Mouse (Mus musculus) WW6 (cell line): ENCODE measurements around the gene Rabep2.
"Not testable (repeated sequence)": the region's sequence is repeated elsewhere in the genome, so short reads cannot be mapped to it uniquely, and the experiment has no call there.

Source experiments
- DNase-seq: peaks from one replicate; pipeline ENCODE4 v3.0.0-alpha.2; 2013; ENCODE audit warnings: low read depth, low spot score

Gene Rabep2

GRCm38 (mm10) chr7:126464121-126464520 lies 35.6 kb downstream of the Rabep2 start:
- no peak for DNase-seq

- no peak for DNase-seq
Measured at GRCm38 (mm10) chr7:126464836-126465235, 36.3 kb downstream of the Rabep2 start.

- DNase-seq = no peak
Measured at GRCm38 (mm10) chr7:126465246-126466030, 36.9 kb downstream of the Rabep2 start.

GRCm38 (mm10) chr7:126466116-126466515 lies 37.6 kb downstream of the Rabep2 start:
- DNase-seq = no peak

DNA sequence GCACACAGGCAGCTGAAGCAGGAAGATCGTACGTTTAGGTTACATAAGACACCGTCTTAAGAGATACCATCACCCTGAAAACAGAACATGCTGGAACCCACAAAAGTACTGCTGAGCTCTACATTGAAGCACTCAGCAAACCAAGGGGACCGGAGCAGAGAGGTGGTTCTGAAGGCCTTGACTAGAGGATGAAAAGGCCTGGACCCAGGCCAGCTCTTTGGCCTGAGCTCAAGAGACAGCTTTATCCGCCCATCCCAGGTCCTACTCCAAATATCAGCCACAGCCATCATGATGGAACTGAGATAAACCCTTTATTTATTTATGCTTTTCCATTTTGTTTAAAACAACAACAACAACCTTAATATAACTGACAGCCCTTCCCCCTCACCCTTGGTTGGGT lies 38.1 kb downstream of the Rabep2 start:
- no peak for DNase-seq

DNA sequence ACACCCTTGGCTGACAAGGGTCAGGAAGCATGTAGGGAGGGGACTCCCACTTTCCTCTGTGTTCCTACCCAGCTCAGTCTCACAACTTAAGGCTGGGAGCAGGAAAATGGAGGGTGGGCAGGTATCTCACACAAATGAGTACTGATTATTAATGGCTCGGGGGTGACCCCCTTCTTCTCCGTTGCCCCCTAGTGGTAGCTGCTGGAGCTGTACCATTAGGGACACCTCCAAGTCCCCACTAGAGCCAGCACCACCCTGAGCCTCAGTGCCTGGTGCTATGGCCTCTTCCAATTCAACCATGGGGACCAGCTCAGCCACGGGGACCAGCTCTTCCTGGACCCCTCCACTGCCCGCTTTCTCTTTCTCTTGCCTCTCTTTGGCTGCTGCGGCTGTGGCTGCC lies 38.7 kb downstream of the Rabep2 start:
- no peak for DNase-seq

DNA sequence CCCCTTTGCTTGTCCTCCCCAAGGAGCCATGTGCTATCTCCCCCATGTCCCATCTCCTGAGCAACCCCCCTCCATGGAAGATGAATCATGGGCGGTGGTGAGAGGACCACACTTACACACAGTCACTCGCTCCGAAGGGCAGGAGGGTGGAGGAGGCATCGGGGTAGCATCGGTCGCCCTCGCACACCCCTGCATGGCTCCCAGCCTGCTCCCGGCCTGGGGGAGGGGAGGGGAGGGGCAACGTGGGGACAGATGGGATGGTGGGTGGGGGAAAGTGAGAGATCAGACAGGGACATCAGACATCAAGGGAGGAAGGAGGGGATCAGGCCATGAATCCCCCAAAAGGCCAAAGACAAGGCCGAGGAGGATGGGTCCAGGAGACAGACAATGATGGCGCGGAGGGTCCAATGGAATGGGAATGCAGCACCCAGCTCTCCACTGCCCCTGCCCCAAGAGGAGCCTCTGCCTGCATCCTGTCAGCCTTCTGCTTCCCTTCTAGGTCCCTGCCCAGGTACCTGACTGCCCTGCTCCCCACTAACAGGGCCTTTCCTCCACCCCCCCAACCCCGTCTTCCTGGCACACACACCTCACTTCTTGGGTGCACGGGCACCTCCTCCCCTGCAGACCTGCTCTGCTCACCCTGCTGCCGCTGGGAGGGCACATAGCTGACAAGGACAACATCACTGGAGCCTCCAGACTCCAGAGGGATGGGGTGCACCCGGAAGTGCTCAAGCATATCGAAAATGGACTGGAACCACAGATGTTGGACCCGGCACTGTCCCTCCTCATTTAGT lies 39.5 kb downstream of the Rabep2 start:
- no peak for DNase-seq

DNA sequence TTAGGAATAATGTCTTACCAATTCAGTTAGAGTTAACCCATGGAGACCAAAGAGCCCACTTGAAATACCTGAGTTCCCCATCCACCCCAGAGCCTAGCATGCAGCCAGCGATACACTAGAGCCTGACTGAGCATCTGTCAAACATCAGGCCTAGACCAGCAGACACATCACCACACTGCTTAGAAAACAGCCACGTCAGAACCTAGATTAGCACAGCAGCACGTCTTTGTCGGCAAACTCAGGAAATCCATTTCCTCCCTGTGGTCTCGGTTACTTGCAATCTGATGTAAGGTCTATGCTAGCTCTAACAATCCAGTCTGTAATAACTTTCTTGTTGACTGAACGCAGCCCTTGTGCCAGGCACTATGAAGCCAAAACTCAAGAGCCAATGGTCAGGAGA lies 41.5 kb downstream of the Rabep2 start:
- no peak for DNase-seq

DNA sequence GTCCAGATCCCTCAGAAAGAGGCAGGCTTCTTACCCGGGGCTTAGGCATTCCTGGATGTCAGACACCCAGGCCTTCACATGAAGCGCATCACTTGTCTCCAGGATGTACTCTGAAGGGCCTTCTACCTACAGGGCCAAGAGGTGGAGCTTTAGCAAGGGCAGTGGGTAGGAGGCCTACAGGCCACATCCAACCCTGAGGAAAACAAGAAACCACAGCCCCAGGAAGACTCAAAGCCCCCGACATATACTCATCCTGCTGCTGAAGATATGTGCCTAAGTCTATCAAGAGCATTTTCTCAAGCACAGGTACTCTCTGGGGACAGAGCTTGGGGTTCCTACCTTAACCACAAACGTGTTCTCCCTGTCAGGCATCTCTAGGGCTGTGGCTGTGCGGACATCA lies 42.8 kb downstream of the Rabep2 start:
- DNase-seq = no peak

DNA sequence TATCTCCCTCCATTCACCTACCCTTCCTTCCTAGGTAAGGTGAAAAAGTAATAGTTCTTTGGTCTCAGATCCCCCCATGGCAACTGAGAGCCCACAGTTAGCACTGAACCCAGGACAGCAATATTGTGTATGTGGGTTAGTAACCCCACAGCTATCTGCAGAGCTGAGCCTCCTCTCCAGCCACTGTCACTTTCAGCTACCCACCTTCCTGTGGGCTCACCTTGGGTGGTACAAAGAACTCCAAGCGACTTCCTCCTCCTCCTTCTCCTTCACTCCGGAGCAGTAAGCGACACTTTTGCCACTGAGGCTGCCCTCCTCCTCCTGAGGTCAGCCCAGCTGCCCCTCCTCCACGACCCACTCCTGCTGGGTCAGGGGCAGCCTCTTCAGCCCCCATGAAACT lies 43.3 kb downstream of the Rabep2 start:
- no peak for DNase-seq

DNA sequence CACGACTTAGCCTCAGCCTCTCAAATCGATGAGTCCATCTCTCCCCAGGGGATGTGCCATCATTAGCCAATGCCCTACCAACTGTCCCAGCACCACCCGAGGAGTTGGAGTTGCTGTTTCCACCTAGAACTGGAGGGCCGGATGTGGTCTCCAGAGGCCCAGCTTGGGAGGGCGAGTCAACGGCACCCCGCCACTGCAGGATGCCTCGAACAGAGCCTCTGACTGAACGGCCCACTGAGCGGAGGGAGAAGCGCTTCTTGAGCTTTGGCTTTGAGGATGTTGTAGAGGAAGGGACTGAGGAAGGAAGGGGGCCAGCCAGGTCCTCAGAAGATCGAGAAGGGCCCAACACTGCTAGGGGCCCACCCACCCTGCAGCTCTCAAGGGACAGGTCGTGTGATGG lies 43.7 kb downstream of the Rabep2 start:
- DNase-seq = no peak

- DNase-seq = no peak
Measured at GRCm38 (mm10) chr7:126472713-126473112, 44.2 kb downstream of the Rabep2 start.

DNA sequence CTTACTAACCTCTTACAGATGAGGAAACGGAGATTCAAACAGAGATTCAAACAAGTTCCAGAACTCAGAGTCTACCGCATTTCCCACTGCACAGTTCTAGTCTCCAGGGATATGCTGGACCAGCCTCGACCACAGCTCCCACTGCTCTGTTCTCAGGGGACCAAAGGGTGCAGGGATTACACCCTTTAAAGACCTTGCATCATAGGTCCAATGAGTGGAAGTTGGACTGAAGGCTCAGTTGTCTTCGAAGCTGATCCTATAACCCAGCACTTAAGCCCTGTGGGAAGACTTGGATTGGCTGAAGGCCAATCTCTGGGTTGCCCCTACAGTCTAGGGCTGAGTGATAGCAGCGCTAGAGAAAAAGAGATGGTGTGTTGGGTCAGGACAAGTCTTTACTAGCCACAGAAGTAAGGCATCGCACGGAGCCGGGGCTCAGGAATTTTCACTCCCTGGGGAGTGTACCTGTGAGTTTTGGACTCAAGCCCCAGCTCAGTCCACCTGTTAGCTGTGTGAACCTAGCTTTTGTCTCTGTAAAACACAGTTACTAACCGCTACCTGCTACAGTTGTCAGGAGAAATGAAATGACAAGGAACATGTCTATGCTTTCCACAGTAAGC lies 45.0 kb downstream of the Rabep2 start:
- DNase-seq = no peak

DNA sequence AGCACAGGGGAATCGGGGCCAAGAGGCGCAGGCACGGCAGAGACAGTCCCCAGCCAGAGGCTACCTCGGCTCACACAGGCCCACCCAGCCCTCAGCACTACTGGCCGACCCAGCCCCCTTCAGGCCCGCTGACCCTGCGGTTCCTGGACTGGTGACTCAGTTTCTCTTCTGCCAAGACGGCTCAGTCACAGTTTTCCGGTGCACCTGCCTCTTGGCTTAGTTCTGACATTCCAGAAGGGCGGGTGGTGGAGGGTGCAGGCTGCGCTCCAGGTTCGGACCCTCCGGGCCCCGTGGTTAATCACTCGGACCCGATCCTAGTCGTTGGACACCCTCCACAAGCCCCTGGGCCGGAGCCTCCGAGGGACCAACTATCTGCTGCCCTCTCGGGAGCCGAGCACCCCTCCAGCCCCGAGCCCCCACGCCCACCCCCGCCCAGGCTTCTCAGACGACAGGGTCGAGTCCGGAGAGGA lies 46.0 kb downstream of the Rabep2 start:
- DNase-seq = no peak

GRCm38 (mm10) chr7:126474993-126475581 lies 46.5 kb downstream of the Rabep2 start, which contains the start of gene Sh2b1:
Gene Sh2b1, minus strand, starts transcription at chr7:126475424.
- peak; percentile 89 for DNase-seq

DNA sequence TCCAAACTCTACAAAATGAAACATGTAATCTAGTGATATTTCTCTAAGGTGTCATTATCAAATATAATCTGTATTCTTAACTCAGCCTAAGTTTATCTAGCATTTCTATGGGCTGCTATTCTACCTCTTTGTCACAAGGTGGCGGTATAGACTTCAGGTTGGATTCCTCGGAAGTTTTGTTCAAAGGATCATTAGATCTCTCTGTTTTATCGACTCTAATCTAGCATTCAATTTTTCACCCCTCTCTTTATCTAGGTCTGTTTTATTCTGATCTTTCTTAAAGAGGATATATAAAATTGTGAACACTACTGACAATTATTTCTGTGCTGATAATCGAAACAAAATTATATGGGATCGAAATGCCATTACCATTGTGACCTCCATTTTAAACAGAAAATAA lies 53.1 kb downstream of the Rabep2 start:
- no peak for DNase-seq

DNA sequence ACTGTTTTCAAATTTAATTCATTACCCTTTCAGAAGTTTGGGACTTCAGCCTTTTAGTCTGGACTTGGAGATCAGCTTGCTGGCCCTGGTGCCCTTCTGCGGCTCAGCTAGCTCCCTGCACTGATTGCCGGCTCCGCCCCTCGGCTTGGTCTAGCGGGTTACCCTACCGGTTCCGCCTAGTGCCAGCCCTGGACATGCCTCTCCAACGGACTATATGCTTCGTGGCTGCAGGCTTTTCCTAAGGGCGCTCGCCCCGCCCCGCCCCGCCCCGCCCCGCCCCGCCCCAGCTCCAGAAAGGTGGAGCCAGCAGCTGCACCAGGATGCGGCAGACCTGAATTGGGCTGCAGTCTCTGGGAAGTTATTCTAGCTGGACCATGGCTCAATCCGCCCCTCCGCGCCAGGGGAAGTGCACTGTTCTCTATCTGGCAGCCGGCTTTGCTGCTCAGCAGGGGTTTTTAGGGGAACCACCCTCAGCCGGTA lies 53.9 kb downstream of the Rabep2 start:
- peak; percentile 81 for DNase-seq

- DNase-seq = peak; percentile 80
Measured at GRCm38 (mm10) chr7:126487052-126487483, 58.5 kb downstream of the Rabep2 start, which contains the start of gene Tufm. Gene Tufm, plus strand, starts transcription at chr7:126487361.

DNA sequence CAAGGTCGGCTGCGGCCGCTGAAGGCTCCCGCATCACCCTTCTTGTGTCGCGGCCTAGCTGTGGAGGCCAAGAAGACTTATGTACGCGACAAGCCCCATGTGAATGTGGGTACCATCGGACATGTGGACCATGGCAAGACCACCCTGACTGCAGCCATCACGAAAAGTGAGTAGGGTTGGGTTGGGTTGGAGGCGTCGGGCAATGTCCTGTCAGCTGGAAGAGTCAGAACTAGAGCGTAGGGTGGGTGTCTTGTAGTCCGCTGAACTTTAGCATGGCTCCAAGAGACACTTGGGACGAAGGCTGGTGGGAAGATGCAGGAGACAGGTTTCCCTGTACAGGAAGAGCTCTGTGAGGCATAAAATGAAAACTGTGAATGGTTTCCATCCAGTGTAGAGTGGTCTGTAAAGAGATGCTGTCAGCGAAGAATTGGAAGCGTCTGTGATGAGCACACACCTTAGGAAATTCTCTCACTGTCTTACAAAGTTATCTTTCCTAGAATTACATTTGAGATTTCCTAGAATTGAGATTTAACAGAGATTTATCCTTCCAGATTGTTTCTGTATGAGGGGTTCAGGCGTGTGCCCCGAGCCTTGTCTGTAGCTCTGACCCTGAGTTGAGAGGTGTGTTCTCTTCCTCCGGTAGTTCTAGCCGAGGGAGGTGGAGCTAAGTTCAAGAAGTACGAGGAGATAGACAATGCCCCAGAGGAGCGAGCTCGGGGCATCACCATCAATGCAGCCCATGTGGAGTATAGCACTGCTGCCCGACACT lies 59.2 kb downstream of the Rabep2 start:
- DNase-seq = not testable (repeated sequence)

DNA sequence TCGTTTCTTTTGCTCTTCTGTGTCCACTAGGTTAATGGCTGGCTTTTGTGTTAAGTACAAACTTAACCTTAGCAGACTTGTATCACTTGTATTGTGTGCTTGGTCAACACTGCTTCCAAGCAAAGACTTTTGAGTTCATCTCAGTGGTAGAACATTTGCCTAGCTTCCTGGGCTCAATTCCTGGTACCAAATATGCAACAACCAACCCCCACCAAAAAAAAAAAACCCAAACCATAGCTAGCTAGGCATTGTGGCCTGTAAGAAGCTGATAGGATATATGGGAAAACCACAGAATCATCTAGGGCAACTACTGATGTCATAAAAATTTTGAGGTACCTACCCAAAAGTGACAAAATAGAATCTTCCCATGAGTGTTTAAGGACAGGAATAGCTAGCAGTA lies 62.4 kb downstream of the Rabep2 start:
- DNase-seq = no peak

DNA sequence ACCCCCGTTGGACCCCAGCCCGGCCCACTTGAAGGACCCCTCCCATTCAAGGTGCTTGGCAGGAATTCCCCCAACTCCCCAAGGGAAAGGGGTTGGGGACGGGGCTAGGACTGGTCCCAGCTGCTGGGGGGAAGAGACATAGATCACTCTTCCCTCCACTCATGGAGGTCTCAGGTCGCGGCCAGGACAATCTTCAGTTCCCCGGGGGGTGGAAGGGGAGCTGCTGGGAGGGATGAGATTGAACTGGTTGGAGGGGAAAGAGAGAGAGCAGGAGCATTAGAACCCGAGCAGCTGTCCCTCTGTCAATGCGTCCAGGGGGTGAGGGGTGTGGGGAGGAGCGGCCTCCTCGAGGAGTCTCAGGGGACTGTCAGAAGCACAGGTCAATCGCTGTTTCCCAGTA lies 63.4 kb downstream of the Rabep2 start:
- no peak for DNase-seq
